In genomic region chr3:108423844-108424801, GRCm38 (mm10) we compare ENCODE assay signal across 9 mouse cellular contexts. TPM values are rescaled to one million over a fixed set of nuclear protein-coding genes. Genes with fewer than 3 reads are reported as not detected.
DNase-seq lines count a peak whose midpoint lies in the region; ATAC-seq lines count a peak whose summit lies in the region.
"Had no signal": no experiment of that assay in that cellular context is flagged by ENCODE, and none has a peak within 500 bp of the region (broad histone marks: within the 10 kb centered on the region; RNA-seq: fewer than 3 reads in every experiment).

No protein-coding gene starts in this region.

- 18% methylated on average over 11 of the region's 11 CpGs for WGBS in embryonic facial prominence, embryonic 11.5 days
- 14% methylated on average over 11 of the region's 11 CpGs for WGBS in stomach, embryonic 16.5 days

- no peak overlapping the region for H3K4me3 ChIP-seq in embryonic facial prominence, embryonic 11.5 days (ENCODE audit: low read depth, low read length)
- H3K4me3 ChIP-seq in stomach, embryonic 16.5 days (replicated peaks; ENCODE audit: low read length), result peak overlapping the region; percentile 12; the same call in 1 of the 2 replicates

- ATAC-seq in CD4-positive, CD25-positive, alpha-beta regulatory T cell, adult 4 months, result peak; percentile 78
- peak; percentile 37; the same call in 1 of the 2 replicates for ATAC-seq in embryonic facial prominence, embryonic 11.5 days (replicated peaks; ENCODE audit: insufficient number of reproducible peaks, low FRiP score, low TSS enrichment, low read depth)
- peak; percentile 84 for ATAC-seq in stomach, embryonic 16.5 days (ENCODE audit: insufficient read depth, low FRiP score)

- H3K27ac ChIP-seq in embryonic facial prominence, embryonic 11.5 days (replicated peaks; ENCODE audit: low read depth, low read length), result no peak overlapping the region
- peak overlapping the region; percentile 58 for H3K27ac ChIP-seq in stomach, embryonic 16.5 days (ENCODE audit: low read length)

- no peak overlapping the region for H3K9ac ChIP-seq in embryonic facial prominence, embryonic 11.5 days (replicated peaks; ENCODE audit: low read length)
- H3K9ac ChIP-seq in stomach, embryonic 16.5 days (ENCODE audit: low read length), result 0 out of 2 replicates have a peak overlapping the region, but pooled peaks have one; percentile 2

- no peaks in the 10 kb centered on the region for H3K27me3 ChIP-seq in embryonic facial prominence, embryonic 11.5 days (ENCODE audit: control insufficient read depth, insufficient read depth, low read length)
- H3K27me3 ChIP-seq in stomach, embryonic 16.5 days (ENCODE audit: control insufficient read depth, insufficient read depth, low read length), result no peaks in the 10 kb centered on the region

- no peak overlapping the region for H3K4me2 ChIP-seq in embryonic facial prominence, embryonic 11.5 days (ENCODE audit: low read depth, low read length)
- H3K4me2 ChIP-seq in stomach, embryonic 16.5 days (ENCODE audit: low read depth, low read length), result peak overlapping the region; percentile 45

- H3K4me1 ChIP-seq in embryonic facial prominence, embryonic 11.5 days (ENCODE audit: control insufficient read depth, insufficient read depth, low read length), result no peaks in the 10 kb centered on the region; the same call in none of the 2 replicates
- peaks cover 21% of the 10 kb centered on the region for H3K4me1 ChIP-seq in stomach, embryonic 16.5 days (ENCODE audit: control insufficient read depth, insufficient read depth, low read length)

- intact Hi-C loops in heart, postnatal 36 days (cut with DNase I), result no loop called here

- DNase-seq in Muller cell, postnatal 12 days (ENCODE audit: inconsistent ontology term), result peak; percentile 61
- peak; percentile 61 for DNase-seq in embryonic facial prominence, embryonic 11.5 days (ENCODE audit: low spot score)
- DNase-seq in heart, postnatal 36 days, result peak; percentile 15 to 27
- peak; percentile 68 to 76 for DNase-seq in kidney, postnatal 4 days
- peak; percentile 39 to 45 for DNase-seq in lung, postnatal 4 days
- DNase-seq in spleen, postnatal 14 days (ENCODE audit: low spot score in 2 of 2), result no peak

- H3K9me3 ChIP-seq in embryonic facial prominence, embryonic 11.5 days (replicated peaks; ENCODE audit: control insufficient read depth, low read length), result no peaks in the 10 kb centered on the region
- no peaks in the 10 kb centered on the region for H3K9me3 ChIP-seq in stomach, embryonic 16.5 days (replicated peaks; ENCODE audit: control insufficient read depth, low read length)

- peaks cover 5% of the 10 kb centered on the region for H3K36me3 ChIP-seq in embryonic facial prominence, embryonic 11.5 days (replicated peaks; ENCODE audit: control insufficient read depth, insufficient read depth, low read depth, low read length)
- peaks cover 22% of the 10 kb centered on the region for H3K36me3 ChIP-seq in stomach, embryonic 16.5 days (ENCODE audit: control insufficient read depth, insufficient read depth, low read length)

RNA-seq across cellular contexts. Expression of gene Celsr2, which starts 8.8 kb away (rescaled TPM):
- polyA plus RNA-seq in CD4-positive, CD25-positive, alpha-beta regulatory T cell, adult 4 months (2017; shearing (Covaris generic)), result 1 to 10 TPM in 1 of 2 experiments, under 1 TPM in 1; 0.61 to 2.1 TPM
- polyA plus RNA-seq in embryonic facial prominence, embryonic 11.5 days (2014; fragmentation: Nextera tagmentation; extraction: Ambion mirVana), result 12.4 and 13.5 TPM in 2 replicates
- total RNA-seq in heart, postnatal 36 days (2021), result 1 to 10 TPM; 6.6 to 7.4 TPM
- 14.4 and 17.4 TPM in 2 replicates for polyA plus RNA-seq in stomach, embryonic 16.5 days (2015; fragmentation: Nextera tagmentation; extraction: Ambion mirVana)

RNA-seq across cellular contexts. Expression of gene Sars, which starts 20.9 kb away (rescaled TPM):
- 100 to 1,000 TPM; 164 to 188 TPM for polyA plus RNA-seq in CD4-positive, CD25-positive, alpha-beta regulatory T cell, adult 4 months (2017; shearing (Covaris generic))
- polyA plus RNA-seq in embryonic facial prominence, embryonic 11.5 days (2014; fragmentation: Nextera tagmentation; extraction: Ambion mirVana), result 153 TPM in 2 replicates
- 10 to 100 TPM; 82.6 to 83.9 TPM for total RNA-seq in heart, postnatal 36 days (2021)
- polyA plus RNA-seq in stomach, embryonic 16.5 days (2015; fragmentation: Nextera tagmentation; extraction: Ambion mirVana), result 144 and 146 TPM in 2 replicates

RNA-seq across cellular contexts. Expression of gene Psrc1, which starts 40.5 kb away (rescaled TPM):
- 1 to 10 TPM; 1.7 to 3.4 TPM for polyA plus RNA-seq in CD4-positive, CD25-positive, alpha-beta regulatory T cell, adult 4 months (2017; shearing (Covaris generic))
- 71.5 and 81.7 TPM in 2 replicates for polyA plus RNA-seq in embryonic facial prominence, embryonic 11.5 days (2014; fragmentation: Nextera tagmentation; extraction: Ambion mirVana)
- total RNA-seq in heart, postnatal 36 days (2021), result under 1 TPM; 0.39 to 0.68 TPM
- polyA plus RNA-seq in stomach, embryonic 16.5 days (2015; fragmentation: Nextera tagmentation; extraction: Ambion mirVana), result 35.6 and 36.7 TPM in 2 replicates

RNA-seq across cellular contexts. Expression of gene Mybphl, which starts 59.4 kb away (rescaled TPM):
- polyA plus RNA-seq in CD4-positive, CD25-positive, alpha-beta regulatory T cell, adult 4 months (2017; shearing (Covaris generic)), result not detected
- 0.32 TPM in 1 of 2 replicates, not detected in the other for polyA plus RNA-seq in embryonic facial prominence, embryonic 11.5 days (2014; fragmentation: Nextera tagmentation; extraction: Ambion mirVana)
- total RNA-seq in heart, postnatal 36 days (2021), result 10 to 100 TPM; 46.4 to 54.6 TPM
- not detected in 2 replicates for polyA plus RNA-seq in stomach, embryonic 16.5 days (2015; fragmentation: Nextera tagmentation; extraction: Ambion mirVana)
- total RNA-seq: gastrocnemius, postnatal 36 days had no signal

Comparison
In these comparisons a context has a peak if more than half of its experiments do, and no peak if none do; other contexts are left out.
1. DNase-seq: peak in Muller cell, postnatal 12 days (single experiment), embryonic facial prominence, embryonic 11.5 days (single experiment), heart, postnatal 36 days (2 of 2), kidney, postnatal 4 days (2 of 2) and lung, postnatal 4 days (2 of 2); none in spleen, postnatal 14 days (0 of 2).
2. Peak in every context shown above with its lines, with median percentiles within 50 percentile points of each other: ATAC-seq.